Mouse (Mus musculus) liver, embryonic 16.5 days (tissue): Measurements from ENCODE around the gene Ccdc85c. TPM values are rescaled to one million over a fixed set of nuclear protein-coding genes. Genes with fewer than 3 reads are reported as not detected.

Source experiments
- ATAC-seq: fragments of 200-750 bp; cut with Nextera tagmentation; 2 replicates; pipeline ENCODE4 v1.8.0; 2017; ENCODE audit warnings: low read depth, mild to moderate bottlenecking, moderate number of reproducible peaks, moderate library complexity
- H3K27ac ChIP-seq: fragments of 300-500 bp; sonication (generic); 2 replicates; pipeline ENCODE4 v1.5.1; 2014; ENCODE audit warnings: mild to moderate bottlenecking, low read length
- H3K27me3 ChIP-seq: fragments of 300-500 bp; sonication (generic); 2 replicates; pipeline ENCODE4 v1.6.1; 2014; ENCODE audit warnings: low read depth, low read length, mixed read lengths; ENCODE audit not compliant: control insufficient read depth, insufficient read depth
- H3K36me3 ChIP-seq: fragments of 300-500 bp; sonication (generic); 2 replicates; pipeline ENCODE4 v1.6.1; 2014; ENCODE audit warnings: mild to moderate bottlenecking; ENCODE audit not compliant: control insufficient read depth, insufficient read depth
- H3K4me1 ChIP-seq: fragments of 300-500 bp; sonication (generic); 2 replicates; pipeline ENCODE4 v1.6.1; 2014; ENCODE audit warnings: low read depth, low read length, mixed read lengths; ENCODE audit not compliant: control insufficient read depth
- H3K4me2 ChIP-seq: fragments of 300-500 bp; sonication (generic); 2 replicates; pipeline ENCODE4 v1.6.1; 2014; ENCODE audit warnings: low read depth, low read length, mixed read lengths
- H3K4me3 ChIP-seq: fragments of 300-500 bp; sonication (generic); 2 replicates; pipeline ENCODE4 v1.5.1; 2014; ENCODE audit warnings: low read depth, mild to moderate bottlenecking, low read length
- H3K9ac ChIP-seq: fragments of 300-500 bp; sonication (generic); 2 replicates; pipeline ENCODE4 v1.6.1; 2014; ENCODE audit warnings: low read depth, low read length
- H3K9me3 ChIP-seq: fragments of 300-500 bp; sonication (generic); replicated peaks from 2 replicates; pipeline ENCODE4 v1.6.1; 2016; ENCODE audit warnings: low read length; ENCODE audit not compliant: control insufficient read depth
- WGBS: fragments of 180-500 bp; shearing (Covaris S2); extraction: QIAGEN DNeasy Blood & Tissue Kit; methylation state at CpG from one replicate; pipeline ENCODE4 v1.1.7; 2014; ENCODE audit not compliant: insufficient replicate concordance; 5-methylcytosine and 5-hydroxymethylcytosine counted together
- polyA plus RNA-seq: library from polyadenylated mRNA; unstranded; fragments of >200 nt; fragmentation: Nextera tagmentation; extraction: Ambion mirVana; gene quantifications from 2 replicates; pipeline ENCODE4 v1.2.1, GENCODE M21; 2015

The Ccdc85c gene
- polyA plus RNA-seq, 1 experiment from 2014 or later, result 1.3 TPM

GRCm38 (mm10) chr12:108285225-108286011, 10.2 kb upstream of the Ccdc85c start:
- Histone ChIP-seq H3K9me3 (no peaks in the 10 kb centered on the region), H3K4me3 (no peak overlapping the region), H3K27me3 (no peaks in the 10 kb centered on the region), H3K4me1 (no peaks in the 10 kb centered on the region), H3K36me3 (no peaks in the 10 kb centered on the region), H3K9ac (no peak overlapping the region), H3K4me2 (no peak overlapping the region), H3K27ac (no peak overlapping the region)
- ATAC-seq, result no peak
- 38% methylated on average over 11 of the region's 11 CpGs for WGBS

- H3K9ac ChIP-seq, result no peak overlapping the region
- no peaks in the 10 kb centered on the region; the same call in 1 of the 2 replicates for H3K27me3 ChIP-seq
- H3K36me3 ChIP-seq, result no peaks in the 10 kb centered on the region
- no peak overlapping the region for H3K4me3 ChIP-seq
- no peak overlapping the region for H3K4me2 ChIP-seq
- no peak for ATAC-seq
- 35% methylated on average over 14 of the region's 14 CpGs for WGBS
- H3K4me1 ChIP-seq, result no peaks in the 10 kb centered on the region
- no peak overlapping the region for H3K27ac ChIP-seq
- no peaks in the 10 kb centered on the region for H3K9me3 ChIP-seq
These were observed 9.4 kb upstream of the Ccdc85c start for GRCm38 (mm10) chr12:108284455-108285224.

GRCm38 (mm10) chr12:108278221-108278918, 3.1 kb upstream of the Ccdc85c start:
- peaks cover 46% of the 10 kb centered on the region for H3K27me3 ChIP-seq
- no peak overlapping the region for H3K27ac ChIP-seq
- H3K4me2 ChIP-seq, result no peak overlapping the region
- 65% methylated on average over 15 of the region's 15 CpGs for WGBS
- H3K9ac ChIP-seq, result no peak overlapping the region
- H3K4me1 ChIP-seq, result peaks cover 5% of the 10 kb centered on the region
- no peak overlapping the region for H3K4me3 ChIP-seq
- ATAC-seq, result no peak
- H3K9me3 ChIP-seq, result no peaks in the 10 kb centered on the region
- H3K36me3 ChIP-seq, result no peaks in the 10 kb centered on the region

- no peaks in the 10 kb centered on the region for H3K9me3 ChIP-seq
- no peaks in the 10 kb centered on the region for H3K36me3 ChIP-seq
- peaks cover 56% of the 10 kb centered on the region for H3K27me3 ChIP-seq
- H3K4me3 ChIP-seq, result no peak overlapping the region
- 12% methylated on average over 12 of the region's 12 CpGs for WGBS
- H3K27ac ChIP-seq, result no peak overlapping the region
- H3K4me1 ChIP-seq, result peaks cover 5% of the 10 kb centered on the region
- no peak overlapping the region for H3K9ac ChIP-seq
- no peak overlapping the region for H3K4me2 ChIP-seq
- no peak for ATAC-seq
These were observed 2.2 kb upstream of the Ccdc85c start for GRCm38 (mm10) chr12:108277341-108277841.

GRCm38 (mm10) chr12:108275920-108276822, 946 bp upstream of the Ccdc85c start:
- peak overlapping the region; percentile 87 for H3K4me2 ChIP-seq
- peak; percentile 4 for ATAC-seq
- peaks cover 57% of the 10 kb centered on the region for H3K27me3 ChIP-seq
- no peaks in the 10 kb centered on the region for H3K36me3 ChIP-seq
- peaks cover 9% of the 10 kb centered on the region for H3K4me1 ChIP-seq
- H3K27ac ChIP-seq, result no peak overlapping the region; the same call in 1 of the 2 replicates
- WGBS, result under 1% methylated on average over 47 of the region's 47 CpGs
- H3K4me3 ChIP-seq, result peak overlapping the region; percentile 68
- peak overlapping the region; percentile 52 for H3K9ac ChIP-seq
- H3K9me3 ChIP-seq, result no peaks in the 10 kb centered on the region

GRCm38 (mm10) chr12:108275508-108275890, 274 bp upstream of the Ccdc85c start:
- H3K27ac ChIP-seq, result no peak overlapping the region; the same call in 1 of the 2 replicates
- 2% methylated on average over 36 of the region's 37 CpGs for WGBS
- H3K4me1 ChIP-seq, result peaks cover 11% of the 10 kb centered on the region
- H3K36me3 ChIP-seq, result no peaks in the 10 kb centered on the region
- no peaks in the 10 kb centered on the region for H3K9me3 ChIP-seq
- H3K4me3 ChIP-seq, result peak overlapping the region; percentile 68
- peak overlapping the region; percentile 87 for H3K4me2 ChIP-seq
- peak; percentile 96 for ATAC-seq
- H3K9ac ChIP-seq, result peak overlapping the region; percentile 52
- H3K27me3 ChIP-seq, result peaks cover 57% of the 10 kb centered on the region

- peak overlapping the region; percentile 68 for H3K4me3 ChIP-seq
- peaks cover 57% of the 10 kb centered on the region for H3K27me3 ChIP-seq
- H3K36me3 ChIP-seq, result no peaks in the 10 kb centered on the region
- H3K4me1 ChIP-seq, result peaks cover 12% of the 10 kb centered on the region
- peak overlapping the region; percentile 50 for H3K9ac ChIP-seq
- 2% methylated on average over 25 of the region's 35 CpGs for WGBS
- H3K27ac ChIP-seq, result no peak overlapping the region
- peak overlapping the region; percentile 87 for H3K4me2 ChIP-seq
- H3K9me3 ChIP-seq, result no peaks in the 10 kb centered on the region
- ATAC-seq, result no peak
These were observed 971 bp downstream of the Ccdc85c start for GRCm38 (mm10) chr12:108274313-108274595.
